Mouse (Mus musculus): ENCODE data around the gene Thsd7a.

Gene Thsd7a

DNA sequence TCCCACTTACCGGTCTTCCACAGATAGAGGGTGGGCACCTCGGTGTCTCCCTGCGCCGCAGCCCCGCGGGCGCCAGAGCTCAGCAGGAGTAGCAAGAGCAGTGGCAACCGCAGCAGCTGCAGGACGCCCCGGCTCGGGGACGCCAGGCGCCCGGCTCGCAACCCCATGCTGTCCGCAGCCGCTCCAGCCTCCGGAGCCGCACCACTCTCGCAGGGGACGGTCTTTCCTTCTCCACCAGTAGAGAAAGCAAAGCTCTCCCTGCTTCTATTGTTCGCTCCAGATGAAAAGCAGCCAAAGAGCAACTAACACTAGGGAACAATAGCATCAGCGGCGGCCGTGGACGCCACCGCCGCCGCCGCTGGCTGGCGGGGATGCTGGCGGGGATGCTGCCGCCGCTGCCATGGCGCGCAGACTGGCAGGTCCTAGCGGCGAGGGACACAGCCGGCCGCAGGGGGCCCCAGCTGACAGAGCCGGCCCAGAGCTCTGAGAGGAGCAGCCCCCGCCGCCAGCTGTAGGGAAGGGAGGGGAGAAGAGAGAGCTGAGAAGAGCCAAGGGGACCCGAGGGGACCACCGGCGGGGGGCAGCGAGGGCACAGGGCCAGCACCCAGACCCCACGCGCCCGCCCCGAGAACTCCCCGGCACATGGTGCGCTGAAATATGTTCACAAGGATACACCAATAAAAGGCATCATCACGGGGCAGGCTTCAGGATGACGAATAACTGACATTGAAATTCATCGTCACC is at the start of gene Thsd7a:
Gene Thsd7a, minus strand, starts transcription at position 624 of the 744 bp plus-strand sequence.
- in situ Hi-C loops (cut with MboI; ENCODE audit: low pct_unique_long_range_greater_than_20kb in 1 of 2, low sequenced_read_pairs in 2 of 2, unreplicated experiment in 1 of 2): loop anchor here in 1 of 2 experiments (10.0 kb wide), 1 partner anchor 106 kb away; no protein-coding TSS in a partner anchor

GRCm38 (mm10) chr6:12787129-12787528 is 37.9 kb upstream of the Thsd7a start:
- in situ Hi-C loops (cut with MboI; ENCODE audit: low pct_unique_long_range_greater_than_20kb in 1 of 2, low sequenced_read_pairs in 2 of 2, unreplicated experiment in 1 of 2): no loop called here

- in situ Hi-C loops (cut with MboI; ENCODE audit: low pct_unique_long_range_greater_than_20kb in 1 of 2, low sequenced_read_pairs in 2 of 2, unreplicated experiment in 1 of 2): no loop called here
These were observed 37.3 kb upstream of the Thsd7a start for GRCm38 (mm10) chr6:12786378-12786982.

- in situ Hi-C loops (cut with MboI; ENCODE audit: low pct_unique_long_range_greater_than_20kb in 1 of 2, low sequenced_read_pairs in 2 of 2, unreplicated experiment in 1 of 2): no loop called here
These were observed 35.9 kb upstream of the Thsd7a start for GRCm38 (mm10) chr6:12784918-12785618.

GRCm38 (mm10) chr6:12772799-12773198 is 23.6 kb upstream of the Thsd7a start:
- in situ Hi-C loops (cut with MboI; ENCODE audit: low pct_unique_long_range_greater_than_20kb in 1 of 2, low sequenced_read_pairs in 2 of 2, unreplicated experiment in 1 of 2): no loop called here

DNA sequence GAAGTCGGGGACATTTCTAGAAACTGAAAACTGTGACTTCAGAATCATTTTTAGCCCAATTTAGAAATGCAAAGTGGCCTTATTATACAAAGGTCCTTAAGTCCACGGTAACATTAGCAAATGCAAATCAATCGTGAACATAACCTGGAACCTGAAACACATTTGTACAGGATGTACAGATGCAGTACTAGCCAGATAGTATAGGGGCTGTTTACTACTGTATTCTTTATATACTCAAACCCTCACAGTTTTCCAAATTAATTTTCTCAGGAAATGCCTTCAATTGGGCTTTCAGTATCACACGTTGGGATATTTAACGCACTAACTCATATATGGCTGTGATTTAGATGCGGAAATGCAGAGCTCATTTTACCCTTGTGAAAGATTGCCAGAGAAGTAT is 16.0 kb upstream of the Thsd7a start:
- in situ Hi-C loops (cut with MboI; ENCODE audit: low pct_unique_long_range_greater_than_20kb in 1 of 2, low sequenced_read_pairs in 2 of 2, unreplicated experiment in 1 of 2): no loop called here

DNA sequence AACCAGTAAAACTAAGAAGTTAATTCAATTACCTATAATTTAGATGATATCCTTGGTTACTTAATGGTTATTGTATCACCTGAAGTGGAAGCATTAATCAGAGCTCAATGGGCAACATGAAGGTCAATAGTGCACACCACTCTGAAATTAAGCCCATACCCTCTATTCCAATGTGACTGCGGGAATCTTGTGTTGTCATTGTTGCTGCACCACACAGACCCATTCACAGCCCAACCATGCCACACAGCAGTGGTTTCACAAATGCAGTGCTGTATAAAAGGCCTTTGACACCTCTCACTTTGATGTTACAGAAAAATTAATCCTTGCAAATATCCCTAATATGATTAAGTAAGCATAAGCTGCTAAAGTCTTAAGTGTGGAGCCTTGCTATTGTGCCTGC is 15.4 kb upstream of the Thsd7a start:
- in situ Hi-C loops (cut with MboI; ENCODE audit: low pct_unique_long_range_greater_than_20kb in 1 of 2, low sequenced_read_pairs in 2 of 2, unreplicated experiment in 1 of 2): no loop called here

GRCm38 (mm10) chr6:12763816-12764215 is 14.6 kb upstream of the Thsd7a start:
- in situ Hi-C loops (cut with MboI; ENCODE audit: low pct_unique_long_range_greater_than_20kb in 1 of 2, low sequenced_read_pairs in 2 of 2, unreplicated experiment in 1 of 2): no loop called here

- in situ Hi-C loops (cut with MboI; ENCODE audit: low pct_unique_long_range_greater_than_20kb in 1 of 2, low sequenced_read_pairs in 2 of 2, unreplicated experiment in 1 of 2): no loop called here
These were observed 10.4 kb upstream of the Thsd7a start for GRCm38 (mm10) chr6:12759328-12760193.

GRCm38 (mm10) chr6:12752297-12752696 is 3.1 kb upstream of the Thsd7a start:
- in situ Hi-C loops (cut with MboI; ENCODE audit: low pct_unique_long_range_greater_than_20kb in 1 of 2, low sequenced_read_pairs in 2 of 2, unreplicated experiment in 1 of 2): no loop called here

DNA sequence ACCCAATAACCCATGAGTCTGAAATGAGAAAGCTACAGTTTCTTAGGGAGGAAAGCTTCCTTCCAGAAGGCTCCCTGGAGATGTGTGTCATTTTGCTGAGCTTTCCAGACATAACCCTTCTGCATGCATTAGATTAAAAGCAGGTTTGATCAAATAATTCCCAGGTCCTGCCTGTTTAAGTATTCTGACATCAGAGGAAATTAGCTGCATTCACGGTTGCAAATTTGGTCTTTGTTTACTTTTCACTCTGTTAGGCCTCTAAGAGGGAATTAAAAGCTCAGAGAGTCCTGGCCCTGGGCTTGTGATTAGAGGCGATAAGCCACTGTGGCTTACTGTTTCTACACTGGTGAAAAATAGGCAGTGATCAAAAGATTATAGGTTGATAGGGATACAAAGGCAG is 1.2 kb upstream of the Thsd7a start:
- in situ Hi-C loops (cut with MboI; ENCODE audit: low pct_unique_long_range_greater_than_20kb in 1 of 2, low sequenced_read_pairs in 2 of 2, unreplicated experiment in 1 of 2): no loop called here

GRCm38 (mm10) chr6:12749531-12750210 is 461 bp upstream of the Thsd7a start:
- in situ Hi-C loops (cut with MboI; ENCODE audit: low pct_unique_long_range_greater_than_20kb in 1 of 2, low sequenced_read_pairs in 2 of 2, unreplicated experiment in 1 of 2): loop anchor here in 1 of 2 experiments (10.0 kb wide), 1 partner anchor 105 kb away; no protein-coding TSS in a partner anchor

DNA sequence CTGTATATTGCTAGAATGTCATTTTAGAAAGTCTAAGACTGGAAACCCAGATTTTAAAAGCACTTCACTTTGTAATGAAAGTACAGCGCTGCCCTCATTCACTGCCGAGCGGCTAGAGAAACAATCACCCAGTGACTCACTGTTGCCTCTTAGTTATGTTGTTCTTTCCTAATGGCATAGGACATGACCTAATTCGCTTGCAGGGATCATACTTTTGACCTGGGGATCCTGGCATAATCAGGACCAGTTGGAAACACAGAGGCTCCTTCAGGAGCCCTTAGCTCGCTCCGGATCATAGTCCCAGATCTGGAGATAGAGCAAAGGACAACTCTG is 790 bp downstream of the Thsd7a start:
- in situ Hi-C loops (cut with MboI; ENCODE audit: low pct_unique_long_range_greater_than_20kb in 1 of 2, low sequenced_read_pairs in 2 of 2, unreplicated experiment in 1 of 2): loop anchor here in 1 of 2 experiments (10.0 kb wide), 1 partner anchor 106 kb away; no protein-coding TSS in a partner anchor

- in situ Hi-C loops (cut with MboI; ENCODE audit: low pct_unique_long_range_greater_than_20kb in 1 of 2, low sequenced_read_pairs in 2 of 2, unreplicated experiment in 1 of 2): loop anchor here in 1 of 2 experiments (10.0 kb wide), 1 partner anchor 107 kb away; no protein-coding TSS in a partner anchor
These were observed 1.3 kb downstream of the Thsd7a start for GRCm38 (mm10) chr6:12747856-12748450.

GRCm38 (mm10) chr6:12742791-12743190 is 6.4 kb downstream of the Thsd7a start:
- in situ Hi-C loops (cut with MboI; ENCODE audit: low pct_unique_long_range_greater_than_20kb in 1 of 2, low sequenced_read_pairs in 2 of 2, unreplicated experiment in 1 of 2): loop anchor here in 1 of 2 experiments (10.0 kb wide), 1 partner anchor 112 kb away; no protein-coding TSS in a partner anchor

- in situ Hi-C loops (cut with MboI; ENCODE audit: low pct_unique_long_range_greater_than_20kb in 1 of 2, low sequenced_read_pairs in 2 of 2, unreplicated experiment in 1 of 2): no loop called here
These were observed 15.3 kb downstream of the Thsd7a start for GRCm38 (mm10) chr6:12733924-12734323.

DNA sequence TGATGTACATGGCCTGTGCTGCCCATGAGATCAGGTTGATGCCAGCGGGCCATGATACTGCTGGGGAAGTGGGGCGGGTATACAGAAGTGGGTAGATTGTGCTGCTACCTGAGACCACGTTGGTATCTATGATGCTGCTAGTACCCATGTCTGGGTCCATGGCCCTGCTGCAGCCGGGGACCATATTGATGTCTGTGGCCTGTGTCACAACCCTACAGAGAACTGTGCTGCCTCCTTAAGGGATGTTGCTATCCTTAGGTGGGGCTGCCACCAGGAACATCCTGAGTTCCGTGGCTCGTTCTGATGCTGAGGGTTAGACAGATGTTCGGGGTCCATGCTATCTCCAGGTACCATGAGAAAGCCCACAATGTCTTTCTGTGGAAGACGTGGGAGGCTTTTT is 33.1 kb downstream of the Thsd7a start:
- in situ Hi-C loops (cut with MboI; ENCODE audit: low pct_unique_long_range_greater_than_20kb in 1 of 2, low sequenced_read_pairs in 2 of 2, unreplicated experiment in 1 of 2): no loop called here

- in situ Hi-C loops (cut with MboI; ENCODE audit: low pct_unique_long_range_greater_than_20kb in 1 of 2, low sequenced_read_pairs in 2 of 2, unreplicated experiment in 1 of 2): no loop called here
These were observed 36.6 kb downstream of the Thsd7a start for GRCm38 (mm10) chr6:12712581-12712980.

Data from mouse embryonic stem cell (cell line).